Mouse (Mus musculus) adrenal gland, adult 2 months (tissue): ENCODE results near the gene Col1a2. TPM values are rescaled to one million over a fixed set of nuclear protein-coding genes. Genes with fewer than 3 reads are reported as not detected.

Experiments used
- DNase-seq: peaks from one replicate; pipeline ENCODE4 v3.0.0; 2021
- polyA plus RNA-seq: library from polyadenylated mRNA; depleted of rRNA; stranded (reverse); fragments of >200 nt; gene quantifications from 2 replicates; pipeline ENCODE4 v1.2.3, GENCODE M21; 2012
- total RNA-seq, 2 experiments: library from RNA; stranded (reverse); gene quantifications; 2 replicates each; pipeline ENCODE4 v1.2.3; 2021

Gene Col1a2
- total and polyA plus RNA-seq, 3 experiments = 41.9 to 121 (median 56.3) TPM

- no peak for DNase-seq
Observed at GRCm38 (mm10) chr6:4514671-4515070, 10.1 kb downstream of the Col1a2 start.

- DNase-seq = peak; percentile 46
Observed at GRCm38 (mm10) chr6:4521031-4521430, 16.4 kb downstream of the Col1a2 start.

GRCm38 (mm10) chr6:4528439-4528838 lies 23.8 kb downstream of the Col1a2 start:
- DNase-seq = no peak

- peak; percentile 52 for DNase-seq
Observed at GRCm38 (mm10) chr6:4530986-4531385, 26.4 kb downstream of the Col1a2 start.

GRCm38 (mm10) chr6:4532898-4533297 lies 28.3 kb downstream of the Col1a2 start:
- no peak for DNase-seq

- no peak for DNase-seq
Observed at GRCm38 (mm10) chr6:4534462-4535079, 30.0 kb downstream of the Col1a2 start.

GRCm38 (mm10) chr6:4541926-4542715 lies 37.5 kb downstream of the Col1a2 start:
- no peak for DNase-seq

- peak; percentile 28 for DNase-seq
Observed at GRCm38 (mm10) chr6:4544554-4544953, 39.9 kb downstream of the Col1a2 start.

GRCm38 (mm10) chr6:4545727-4546126 lies 41.1 kb downstream of the Col1a2 start:
- peak; percentile 55 for DNase-seq

- DNase-seq = peak; percentile 56
Observed at GRCm38 (mm10) chr6:4548894-4549293, 44.3 kb downstream of the Col1a2 start.

- peak; percentile 23 for DNase-seq
Observed at GRCm38 (mm10) chr6:4549846-4550548, 45.4 kb downstream of the Col1a2 start.

GRCm38 (mm10) chr6:4550549-4550915 lies 45.9 kb downstream of the Col1a2 start:
- no peak for DNase-seq

- no peak for DNase-seq
Observed at GRCm38 (mm10) chr6:4555366-4555765, 50.8 kb downstream of the Col1a2 start.

- no peak for DNase-seq
Observed at GRCm38 (mm10) chr6:4557086-4557485, 52.5 kb downstream of the Col1a2 start.

- DNase-seq = peak; percentile 70
Observed at GRCm38 (mm10) chr6:4557678-4558077, 53.1 kb downstream of the Col1a2 start.

- no peak for DNase-seq
Observed at GRCm38 (mm10) chr6:4561156-4561555, 56.5 kb downstream of the Col1a2 start.

GRCm38 (mm10) chr6:4561621-4562020 lies 57.0 kb downstream of the Col1a2 start:
- DNase-seq = no peak

GRCm38 (mm10) chr6:4562401-4562800 lies 57.8 kb downstream of the Col1a2 start:
- DNase-seq = no peak

GRCm38 (mm10) chr6:4563477-4563876 lies 58.9 kb downstream of the Col1a2 start:
- no peak for DNase-seq

- no peak for DNase-seq
Observed at GRCm38 (mm10) chr6:4570412-4570811, 65.8 kb downstream of the Col1a2 start.

GRCm38 (mm10) chr6:4577756-4578155 lies 73.1 kb downstream of the Col1a2 start:
- DNase-seq = no peak

- no peak for DNase-seq
Observed at GRCm38 (mm10) chr6:4578343-4578742, 73.7 kb downstream of the Col1a2 start.

GRCm38 (mm10) chr6:4579620-4580019 lies 75.0 kb downstream of the Col1a2 start:
- DNase-seq = no peak
